Mouse (Mus musculus) heart, embryonic 16.5 days (tissue): Measurements from ENCODE around the gene Gm7879. TPM values are rescaled to one million over a fixed set of nuclear protein-coding genes. Genes with fewer than 3 reads are reported as not detected.

Experiments
- ATAC-seq: fragments of 200-750 bp; cut with Nextera tagmentation; replicated peaks from 2 replicates; pipeline ENCODE4 v1.8.0; 2017; ENCODE audit warnings: moderate number of reproducible peaks; ENCODE audit not compliant: insufficient read depth, low FRiP score; ENCODE audit errors: extremely low read depth
- H3K27ac ChIP-seq: fragments of 300-500 bp; sonication (generic); 2 replicates; pipeline ENCODE4 v1.5.1; 2014; ENCODE audit warnings: mild to moderate bottlenecking, low read length, control low read depth, moderate library complexity
- H3K27me3 ChIP-seq: fragments of 300-500 bp; sonication (generic); 2 replicates; pipeline ENCODE4 v1.6.1; 2014; ENCODE audit warnings: low read length, mixed read lengths; ENCODE audit not compliant: control insufficient read depth, insufficient read depth
- H3K36me3 ChIP-seq: fragments of 300-500 bp; sonication (generic); 2 replicates; pipeline ENCODE4 v1.6.1; 2014; ENCODE audit not compliant: control insufficient read depth, insufficient read depth
- H3K4me1 ChIP-seq: fragments of 300-500 bp; sonication (generic); 2 replicates; pipeline ENCODE4 v1.6.1; 2014; ENCODE audit warnings: low read length, mixed read lengths; ENCODE audit not compliant: control insufficient read depth, insufficient read depth
- H3K4me2 ChIP-seq: fragments of 300-500 bp; sonication (generic); 2 replicates; pipeline ENCODE4 v1.6.1; 2014; ENCODE audit warnings: low read depth, mild to moderate bottlenecking, control low read depth, low read length
- H3K4me3 ChIP-seq: fragments of 300-500 bp; sonication (generic); 2 replicates; pipeline ENCODE4 v1.5.1; 2014; ENCODE audit warnings: mild to moderate bottlenecking, control low read depth, low read length
- H3K9ac ChIP-seq: fragments of 300-500 bp; sonication (generic); 2 replicates; pipeline ENCODE4 v1.6.1; 2014; ENCODE audit warnings: low read length, control low read depth
- H3K9me3 ChIP-seq: fragments of 300-500 bp; sonication (generic); replicated peaks from 2 replicates; pipeline ENCODE4 v1.6.1; 2016; ENCODE audit warnings: low read length; ENCODE audit not compliant: control insufficient read depth
- WGBS: fragments of 180-500 bp; shearing (Covaris S2); extraction: QIAGEN DNeasy Blood & Tissue Kit; methylation state at CpG from one replicate; pipeline ENCODE4 v1.1.7; 2014; 5-methylcytosine and 5-hydroxymethylcytosine counted together
- polyA plus RNA-seq: library from polyadenylated mRNA; unstranded; fragments of >200 nt; fragmentation: Nextera tagmentation; extraction: Ambion mirVana; gene quantifications from 2 replicates; pipeline ENCODE4 v1.2.1, GENCODE M21; 2015

The Gm7879 gene
- polyA plus RNA-seq, 1 experiment from 2014 or later, result 1.1 TPM

GRCm38 (mm10) chr5:43923933-43924332 is 11.0 kb downstream of the Gm7879 start:
- no peak overlapping the region for H3K27ac ChIP-seq
- no peaks in the 10 kb centered on the region for H3K36me3 ChIP-seq
- WGBS, result 28% methylated on average over 4 of the region's 4 CpGs
- H3K9ac ChIP-seq, result no peak overlapping the region
- H3K4me3 ChIP-seq, result no peak overlapping the region
- no peaks in the 10 kb centered on the region for H3K27me3 ChIP-seq
- no peak overlapping the region for H3K4me2 ChIP-seq
- no peaks in the 10 kb centered on the region for H3K4me1 ChIP-seq
- H3K9me3 ChIP-seq, result no peaks in the 10 kb centered on the region
- no peak for ATAC-seq

- Histone ChIP-seq H3K27me3 (no peaks in the 10 kb centered on the region), H3K4me2 (no peak overlapping the region), H3K36me3 (no peaks in the 10 kb centered on the region), H3K4me1 (no peaks in the 10 kb centered on the region), H3K9me3 (no peaks in the 10 kb centered on the region), H3K27ac (no peak overlapping the region), H3K4me3 (no peak overlapping the region), H3K9ac (no peak overlapping the region)
- ATAC-seq, result no peak
Observed at GRCm38 (mm10) chr5:43927729-43928128, 14.8 kb downstream of the Gm7879 start.

- no peak for ATAC-seq
- WGBS, result 39% methylated on average over 2 of the region's 2 CpGs
- Histone ChIP-seq H3K4me2 (no peak overlapping the region), H3K36me3 (no peaks in the 10 kb centered on the region), H3K9me3 (no peaks in the 10 kb centered on the region), H3K27ac (no peak overlapping the region), H3K4me1 (no peaks in the 10 kb centered on the region), H3K4me3 (no peak overlapping the region), H3K27me3 (no peaks in the 10 kb centered on the region), H3K9ac (no peak overlapping the region)
Observed at GRCm38 (mm10) chr5:43933269-43933668, 20.3 kb downstream of the Gm7879 start.

GRCm38 (mm10) chr5:43947330-43947977 is 34.5 kb downstream of the Gm7879 start:
- ATAC-seq, result no peak; the same call in 1 of the 2 replicates
- Histone ChIP-seq H3K9me3 (no peaks in the 10 kb centered on the region), H3K9ac (no peak overlapping the region), H3K27me3 (no peaks in the 10 kb centered on the region), H3K4me1 (peaks cover 12% of the 10 kb centered on the region), H3K4me3 (peak overlapping the region; percentile 54), H3K36me3 (no peaks in the 10 kb centered on the region), H3K4me2 (peak overlapping the region; percentile 90), H3K27ac (peak overlapping the region; percentile 9; the same call in 1 of the 2 replicates)
- WGBS, result 41% methylated on average over 9 of the region's 9 CpGs

- WGBS, result 3% methylated on average over 27 of the region's 27 CpGs
- Histone ChIP-seq H3K27me3 (no peaks in the 10 kb centered on the region), H3K9me3 (no peaks in the 10 kb centered on the region), H3K4me3 (peak overlapping the region; percentile 54), H3K4me2 (peak overlapping the region; percentile 90), H3K27ac (peak overlapping the region; percentile 68), H3K36me3 (no peaks in the 10 kb centered on the region), H3K9ac (peak overlapping the region; percentile 49), H3K4me1 (peaks cover 12% of the 10 kb centered on the region)
- peak; percentile 77 for ATAC-seq
Observed at GRCm38 (mm10) chr5:43948111-43948743, 35.3 kb downstream of the Gm7879 start.

- WGBS, result 4% methylated on average over 8 of the region's 8 CpGs
- H3K4me3 ChIP-seq, result peak overlapping the region; percentile 54
- H3K27me3 ChIP-seq, result no peaks in the 10 kb centered on the region
- peak overlapping the region; percentile 68 for H3K27ac ChIP-seq
- peak overlapping the region; percentile 90 for H3K4me2 ChIP-seq
- H3K9ac ChIP-seq, result peak overlapping the region; percentile 27
- peak; percentile 50; the same call in 1 of the 2 replicates for ATAC-seq
- H3K9me3 ChIP-seq, result no peaks in the 10 kb centered on the region
- H3K36me3 ChIP-seq, result no peaks in the 10 kb centered on the region
- H3K4me1 ChIP-seq, result peaks cover 12% of the 10 kb centered on the region
Observed at GRCm38 (mm10) chr5:43948748-43949275, 35.9 kb downstream of the Gm7879 start.

GRCm38 (mm10) chr5:43953241-43953640 is 40.3 kb downstream of the Gm7879 start:
- H3K9ac ChIP-seq, result no peak overlapping the region
- no peaks in the 10 kb centered on the region for H3K36me3 ChIP-seq
- no peak overlapping the region for H3K4me2 ChIP-seq
- no peaks in the 10 kb centered on the region for H3K9me3 ChIP-seq
- no peak overlapping the region for H3K27ac ChIP-seq
- no peak for ATAC-seq
- 70% methylated on average over 1 of the region's 1 CpGs for WGBS
- no peak overlapping the region for H3K4me3 ChIP-seq
- peaks cover 9% of the 10 kb centered on the region for H3K4me1 ChIP-seq
- H3K27me3 ChIP-seq, result no peaks in the 10 kb centered on the region

- H3K4me1 ChIP-seq, result no peaks in the 10 kb centered on the region
- 75% methylated on average over 3 of the region's 3 CpGs for WGBS
- no peaks in the 10 kb centered on the region for H3K27me3 ChIP-seq
- H3K4me3 ChIP-seq, result no peak overlapping the region
- no peak for ATAC-seq
- no peak overlapping the region for H3K27ac ChIP-seq
- H3K9ac ChIP-seq, result no peak overlapping the region
- no peak overlapping the region for H3K4me2 ChIP-seq
- no peaks in the 10 kb centered on the region for H3K36me3 ChIP-seq
- H3K9me3 ChIP-seq, result no peaks in the 10 kb centered on the region
Observed at GRCm38 (mm10) chr5:43959884-43960440, 47.0 kb downstream of the Gm7879 start.

- H3K4me1 ChIP-seq, result no peaks in the 10 kb centered on the region
- no peaks in the 10 kb centered on the region for H3K9me3 ChIP-seq
- H3K27me3 ChIP-seq, result no peaks in the 10 kb centered on the region
- no peak overlapping the region for H3K9ac ChIP-seq
- H3K36me3 ChIP-seq, result no peaks in the 10 kb centered on the region
- 79% methylated on average over 3 of the region's 3 CpGs for WGBS
- no peak overlapping the region for H3K27ac ChIP-seq
- H3K4me3 ChIP-seq, result no peak overlapping the region
- ATAC-seq, result no peak
- no peak overlapping the region for H3K4me2 ChIP-seq
Observed at GRCm38 (mm10) chr5:43961056-43961455, 48.1 kb downstream of the Gm7879 start.
